Mouse (Mus musculus) ES-E14 (cell line): ENCODE data around the gene Dnajc28. TPM values are rescaled to one million over a fixed set of nuclear protein-coding genes. Genes with fewer than 3 reads are reported as not detected.
"Not testable (repeated sequence)": the region's sequence is repeated elsewhere in the genome, so short reads cannot be mapped to it uniquely, and the experiment has no call there.

Experiments
- DNase-seq: peaks from one replicate; pipeline ENCODE4 v3.0.0-alpha.2; 2013; ENCODE audit warnings: low read depth, low spot score
- H3K27ac ChIP-seq: 2 replicates; pipeline ENCODE4 v1.5.1; 2012; ENCODE audit warnings: low read depth, mild to moderate bottlenecking, low read length, moderate library complexity, mixed read lengths; ENCODE audit not compliant: poor library complexity, insufficient read depth, severe bottlenecking
- H3K36me3 ChIP-seq: 2 replicates; pipeline ENCODE4 v1.6.1; 2012; ENCODE audit warnings: mild to moderate bottlenecking, low read length, moderate library complexity, mixed read lengths; ENCODE audit not compliant: control insufficient read depth, poor library complexity, insufficient read depth, severe bottlenecking
- H3K4me1 ChIP-seq, 2 experiments: fragments of 150-350 bp in 1 of 2; sonication (generic) in 1 of 2; 2 replicates each; pipeline ENCODE4 v1.6.1; 2012; ENCODE audit warnings: low read length in 2 of 2, mild to moderate bottlenecking in 1 of 2, mixed read lengths in 1 of 2; ENCODE audit not compliant: control insufficient read depth in 2 of 2, insufficient read depth in 2 of 2, poor library complexity in 1 of 2
- H3K4me3 ChIP-seq, 2 experiments: fragments of 150-350 bp in 1 of 2; sonication (generic) in 1 of 2; 2 replicates each; pipeline ENCODE4 v1.5.1; 2012; ENCODE audit warnings: low read length in 2 of 2, low read depth in 1 of 2, mild to moderate bottlenecking in 1 of 2, mixed read lengths in 1 of 2; ENCODE audit not compliant: insufficient read depth in 1 of 2, poor library complexity in 1 of 2, severe bottlenecking in 1 of 2
- H3K9ac ChIP-seq: 2 replicates; pipeline ENCODE4 v1.6.1; 2012; ENCODE audit warnings: low read depth, mild to moderate bottlenecking, low read length, mixed read lengths; ENCODE audit not compliant: poor library complexity, insufficient read depth, severe bottlenecking
- H3K9me3 ChIP-seq: fragments of 150-350 bp; sonication (generic); 2 replicates; pipeline ENCODE4 v1.6.1; 2012; ENCODE audit warnings: low read depth, mild to moderate bottlenecking, low read length; ENCODE audit not compliant: control insufficient read depth, insufficient read depth
- CHD2 ChIP-seq: IDR thresholded peaks from 2 replicates; pipeline ENCODE4 v1.6.1; 2014; ENCODE audit warnings: mild to moderate bottlenecking, low read depth, low read length, inconsistent platforms
- HCFC1 ChIP-seq: IDR thresholded peaks from 2 replicates; pipeline ENCODE4 v1.6.1; 2012; ENCODE audit warnings: low read length, inconsistent platforms, borderline replicate concordance; ENCODE audit not compliant: insufficient read depth
- MAFK ChIP-seq: IDR thresholded peaks from 2 replicates; pipeline ENCODE4 v1.6.1; 2014; ENCODE audit warnings: mild to moderate bottlenecking, low read depth, low read length, inconsistent platforms; ENCODE audit not compliant: insufficient read depth
- ZC3H11A ChIP-seq: IDR thresholded peaks from 2 replicates; pipeline ENCODE4 v1.6.1; 2012; ENCODE audit warnings: low read depth, mild to moderate bottlenecking, inconsistent platforms, low read length, borderline replicate concordance
- ZNF384 ChIP-seq: IDR thresholded peaks from 2 replicates; pipeline ENCODE4 v1.6.1; 2012; ENCODE audit warnings: low read depth, low read length, inconsistent platforms
- in situ Hi-C, 2 experiments: fragments of 600-800 bp; cut with MboI; formaldehyde crosslinking; loops; one replicate each; pipeline ENCODE4 v1.15.1; 2025; ENCODE audit warnings: low sequenced_read_pairs in 2 of 2, inconsistent platforms in 1 of 2; ENCODE audit not compliant: unreplicated experiment in 2 of 2
- total RNA-seq: library from RNA; depleted of rRNA; stranded (reverse); fragments of 300-350 nt; gene quantifications from 2 replicates; pipeline ENCODE4 v1.2.3, GENCODE M21; 2012

Gene Dnajc28
- total RNA-seq, 1 experiment: 1.7 TPM

DNA sequence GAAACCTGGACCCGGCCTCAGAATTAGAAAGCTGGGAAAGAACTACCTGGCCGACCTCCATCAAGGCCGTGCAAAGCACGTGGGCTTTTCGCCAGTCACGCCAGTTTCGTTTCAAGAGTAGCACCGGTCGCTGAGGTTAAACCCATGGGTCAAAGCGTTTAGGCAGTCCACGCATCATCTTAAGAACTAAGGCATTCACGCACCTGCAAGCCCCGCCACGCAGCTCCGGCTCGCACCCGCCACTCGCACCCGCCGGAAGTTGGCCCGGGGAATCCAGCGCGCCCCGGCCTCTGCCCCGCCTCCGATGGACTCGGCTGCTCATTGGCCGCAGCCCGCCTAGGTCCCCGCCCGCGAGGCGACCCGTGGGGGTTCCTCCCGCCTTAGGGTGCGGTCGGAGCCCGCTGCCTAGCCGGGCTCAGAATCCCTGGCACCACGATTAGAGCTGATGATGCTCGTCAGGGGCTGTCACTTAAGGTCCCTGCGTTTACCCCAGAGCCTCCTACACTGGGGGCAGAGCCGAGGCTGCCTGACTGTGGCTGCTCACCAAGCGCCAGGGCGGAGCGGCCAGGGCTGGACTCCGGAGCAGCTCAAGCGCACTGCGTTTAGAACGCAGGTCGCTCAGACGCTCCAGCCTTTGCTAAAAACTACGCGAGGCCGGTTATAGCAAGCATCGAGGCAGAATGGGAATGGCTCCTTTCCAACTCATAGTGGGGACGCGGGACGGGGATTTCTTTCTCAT is 28.0 kb upstream of the Dnajc28 start, which contains the start of gene Gart:
TSS of gene Gart (minus strand) at position 272 of the 739 bp plus-strand sequence.
- peak; percentile 78 for DNase-seq
- TF ChIP-seq ZNF384 (no peak), CHD2 (no peak), HCFC1 (no peak), MAFK (no peak), ZC3H11A (no peak)
- peak within 1 kb of the TSS; percentile 95 for H3K27ac ChIP-seq
- peaks cover 3% of the 10 kb centered on the region in 2 experiments; a peak in 2 of 4 replicates for H3K4me1 ChIP-seq
- H3K36me3 ChIP-seq: peaks cover 19% of the 10 kb centered on the region
- H3K9ac ChIP-seq: peak within 1 kb of the TSS; percentile 99
- H3K4me3 ChIP-seq: peak within 1 kb of the TSS; percentile 96 to 98
- H3K9me3 ChIP-seq: no peaks in the 10 kb centered on the region
- in situ Hi-C loops: no loop called here

DNA sequence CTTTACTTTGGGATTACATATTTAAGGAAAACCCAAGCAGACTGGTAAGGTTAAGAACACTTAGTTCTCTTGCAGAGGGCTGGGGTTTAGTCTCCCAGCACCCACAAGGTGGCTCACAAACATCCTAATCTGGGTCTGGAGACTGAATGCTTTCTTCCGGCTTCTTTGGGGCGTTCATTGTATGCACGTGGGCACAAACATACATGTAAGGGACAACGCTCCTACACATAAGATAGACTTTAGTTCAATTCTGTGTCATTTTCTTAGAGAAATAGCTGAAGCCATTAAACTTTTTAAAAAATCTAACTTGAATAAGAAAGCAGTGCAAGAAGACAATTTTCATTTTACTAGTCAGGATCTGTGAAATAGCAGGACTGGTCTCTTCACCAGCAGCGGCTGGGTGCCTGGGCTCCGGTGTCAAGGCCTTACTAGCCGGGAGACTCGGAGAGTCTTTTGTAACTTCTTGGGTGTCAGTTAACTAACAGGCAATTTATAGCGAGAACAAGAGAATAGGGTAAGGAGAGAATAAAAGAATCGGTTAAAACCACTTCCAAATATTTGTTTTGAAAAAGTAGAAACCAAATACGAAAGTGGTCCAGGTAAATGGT is 27.3 kb upstream of the Dnajc28 start:
- Histone ChIP-seq H3K4me3 (peak overlapping the region; percentile 89 to 96), H3K9ac (peak overlapping the region; percentile 95), H3K9me3 (no peaks in the 10 kb centered on the region), H3K4me1 (peaks cover 3% of the 10 kb centered on the region in 2 experiments; a peak in 2 of 4 replicates), H3K27ac (no peak overlapping the region; the same call in 1 of the 2 replicates), H3K36me3 (peaks cover 23% of the 10 kb centered on the region)
- no peak for DNase-seq
- TF ChIP-seq HCFC1 (no peak), ZNF384 (no peak)
- in situ Hi-C loops: no loop called here

DNA sequence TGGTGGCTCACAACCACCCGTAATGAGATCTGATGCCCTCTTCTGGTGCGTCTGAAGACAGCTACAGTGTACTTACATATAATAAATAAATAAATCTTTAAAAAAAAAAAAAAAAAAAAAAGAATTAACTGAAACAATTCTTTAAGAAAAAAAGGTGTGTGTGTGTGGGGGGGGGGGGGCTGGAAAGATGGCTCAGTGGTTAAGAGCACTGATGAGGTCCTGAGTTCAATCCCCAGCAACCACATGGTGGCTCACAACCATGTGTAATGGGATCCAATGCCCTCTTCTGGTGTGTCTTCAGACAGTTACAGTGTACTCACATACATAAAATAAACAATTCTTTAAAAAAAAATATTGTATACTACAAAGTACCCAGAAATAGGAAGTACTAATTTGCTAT is 26.6 kb upstream of the Dnajc28 start:
- in situ Hi-C loops, H3K9me3 ChIP-seq, DNase-seq, H3K27ac ChIP-seq, H3K4me1 ChIP-seq: not testable (repeated sequence)
- H3K9ac ChIP-seq: peak overlapping the region; percentile 29; the same call in 1 of the 2 replicates
- peak; percentile 58 for TF ChIP-seq ZNF384
- peaks cover 27% of the 10 kb centered on the region for H3K36me3 ChIP-seq
- H3K4me3 ChIP-seq: peak overlapping the region; percentile 40 to 96; a peak in 3 of 4 replicates

DNA sequence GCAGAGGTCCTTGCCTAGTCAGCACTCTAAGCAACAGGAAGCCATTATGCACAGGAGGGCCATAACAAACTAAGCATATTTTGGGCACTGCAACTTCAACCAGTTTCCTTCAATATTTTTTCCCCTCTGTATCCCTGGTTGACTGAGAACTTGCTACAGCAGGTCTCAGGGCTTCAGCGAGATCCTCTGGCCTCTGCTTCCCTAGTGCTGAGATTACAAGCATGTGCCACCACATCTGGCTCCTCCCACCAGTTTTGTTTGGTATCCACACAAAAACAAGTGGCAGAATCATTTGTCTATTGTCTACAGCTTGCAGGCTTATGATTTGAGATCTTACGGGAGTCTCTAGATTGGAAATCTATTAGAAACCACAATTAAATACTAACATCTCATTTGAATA is 26.1 kb upstream of the Dnajc28 start:
- in situ Hi-C loops: no loop called here
- no peak for DNase-seq
- Histone ChIP-seq H3K9ac (peak overlapping the region; percentile 47; the same call in 1 of the 2 replicates), H3K9me3 (no peaks in the 10 kb centered on the region), H3K36me3 (peaks cover 30% of the 10 kb centered on the region), H3K4me1 (peaks cover 2 to 3% of the 10 kb centered on the region in 2 experiments; a peak in 2 of 4 replicates), H3K4me3 (peak overlapping the region in 1 of 2 experiments; percentile 46; a peak in 2 of 4 replicates), H3K27ac (no peak overlapping the region)
- TF ChIP-seq HCFC1 (no peak), CHD2 (no peak), MAFK (no peak), ZNF384 (no peak), ZC3H11A (no peak)
